Comparison of ENCODE assay signal across 19 mouse cellular contexts in genomic region chr15:27882898-27883297, GRCm38 (mm10).
DNase-seq lines count a peak whose midpoint lies in the region; ATAC-seq and TF ChIP-seq lines count a peak whose summit lies in the region.
"Had no signal": no experiment of that assay in that cellular context is flagged by ENCODE, and none has a peak within 500 bp of the region (broad histone marks: within the 10 kb centered on the region; RNA-seq: fewer than 3 reads in every experiment).

No protein-coding gene starts in this region.

- H3K27ac ChIP-seq in left cerebral cortex, adult 2 months = peak overlapping the region; percentile 10; the same call in 1 of the 2 replicates
- no peak overlapping the region for H3K27ac ChIP-seq in bone marrow, adult 2 months (ENCODE audit: control insufficient read depth, insufficient read depth, low read depth, low read length, poor library complexity)
- H3K27ac ChIP-seq: gastrocnemius, adult 2 months; heart, adult 2 months; hindbrain, embryonic 13.5 days; liver, embryonic 13.5 days; midbrain, embryonic 10.5 days had no signal

- TF ChIP-seq POLR2A in bone marrow, adult 2 months (IDR thresholded peaks at IDR 0.05; ENCODE audit: borderline replicate concordance, control insufficient read depth, low read depth, low read length) = no peak

- no peak for TF ChIP-seq CTCF in left cerebral cortex, adult 2 months (IDR thresholded peaks at IDR 0.05)
- TF ChIP-seq CTCF in bone marrow, adult 2 months (IDR thresholded peaks at IDR 0.05; ENCODE audit: control insufficient read depth, insufficient read depth, low read length) = no peak

- no peaks in the 10 kb centered on the region; the same call in 1 of the 2 replicates for H3K4me1 ChIP-seq in bone marrow, adult 2 months (ENCODE audit: control insufficient read depth, insufficient read depth, low read length)

- peak; percentile 65 for ATAC-seq in megakaryocyte progenitor cell, adult 5-6 weeks (replicated peaks; ENCODE audit: poor library complexity)
- ATAC-seq: forebrain, embryonic 16.5 days; intestine, embryonic 16.5 days; lung, postnatal 0 days had no signal

- WGBS in bone marrow, adult 2 months = 28% methylated on average over 14 of the region's 14 CpGs

- no peak for DNase-seq in left cerebral cortex, adult 2 months (ENCODE audit: extremely low spot score in 1 of 2, low spot score in 2 of 2)
- no peak for DNase-seq in left cerebral cortex, postnatal 36 days (ENCODE audit: low spot score in 2 of 2)
- DNase-seq in thymus, postnatal 25 days = peak; percentile 37
- no peak for DNase-seq in adrenal gland, postnatal 25 days
- no peak for DNase-seq in testis, postnatal 10 days (ENCODE audit: low spot score)
- no peak for DNase-seq in kidney, postnatal 14 days
- DNase-seq: cerebellum, adult 9-11 months; gastrocnemius, adult 2 months; kidney, postnatal 10 days; left cerebral cortex, postnatal 4 days; liver, embryonic 13.5 days had no signal

- intact Hi-C loops in left cerebral cortex, adult 2 months (cut with DNase I) = no loop called here
- intact Hi-C loops in left cerebral cortex, postnatal 36 days (cut with DNase I) = no loop called here

- H3K4me3 ChIP-seq in left cerebral cortex, adult 2 months = no peak overlapping the region
- H3K4me3 ChIP-seq in bone marrow, adult 2 months (replicated peaks; ENCODE audit: control insufficient read depth, low read depth, low read length) = peak overlapping the region; percentile 20
- H3K4me3 ChIP-seq: gastrocnemius, adult 2 months; heart, adult 2 months; hindbrain, embryonic 13.5 days; liver, embryonic 13.5 days; midbrain, embryonic 10.5 days had no signal
